Mouse (Mus musculus): ENCODE results near the gene Susd1. TPM values are rescaled to one million over a fixed set of nuclear protein-coding genes. Genes with fewer than 3 reads are reported as not detected.
A peak's percentile ranks its signal among the peaks of the same experiment; 100 is the strongest.

Gene Susd1
- total and polyA plus RNA-seq, 3 experiments: 1.6 to 6.1 (median 4.1) TPM

- Histone ChIP-seq H3K79me2 (replicated peaks; ENCODE audit: control insufficient read depth, extremely low read depth, insufficient read depth, poor library complexity, severe bottlenecking) (no peaks in the 10 kb centered on the region), H3K9ac (ENCODE audit: insufficient read depth, low read depth) (peak overlapping the region; percentile 62), H3K27ac (ENCODE audit: insufficient read depth, low read depth) (peak overlapping the region; percentile 37; the same call in 1 of the 2 replicates), H3K36me3 (replicated peaks in 1 of 2; ENCODE audit: control insufficient read depth in 1 of 2, insufficient read depth in 1 of 2, low read length in 1 of 2) (no peaks in the 10 kb centered on the region), H3K9me3 (replicated peaks; ENCODE audit: low read length) (peaks cover 5% of the 10 kb centered on the region), H3K4me1 (ENCODE audit: control insufficient read depth in 1 of 2, insufficient read depth in 2 of 2) (peaks cover 10 to 36% of the 10 kb centered on the region in 2 experiments), H3K4me2 (ENCODE audit: insufficient read depth, low read depth, poor library complexity, severe bottlenecking) (peak overlapping the region; percentile 95), H3K4me3 (replicated peaks in 1 of 3; ENCODE audit: low read depth in 2 of 3, low read length in 2 of 3, poor library complexity in 1 of 3) (no peak overlapping the region), H3K27me3 (replicated peaks) (no peaks in the 10 kb centered on the region)
- no peak for DNase-seq (ENCODE audit: extremely low read depth)
- TF ChIP-seq SIN3A (IDR thresholded peaks at IDR 0.05; ENCODE audit: low read length) (no peak), ELF1 (IDR thresholded peaks at IDR 0.05; ENCODE audit: low read depth, low read length) (0 out of 2 replicates have a peak, but pooled peaks have one; percentile 15), USF1 (IDR thresholded peaks at IDR 0.05; ENCODE audit: low read depth, low read length) (no peak), ETS1 (conservative IDR thresholded peaks at IDR 0.05; ENCODE audit: low read depth, low read length) (0 out of 2 replicates have a peak, but pooled peaks have one; percentile 23), RAD21 (IDR thresholded peaks at IDR 0.05; ENCODE audit: low read depth, low read length) (no peak)
- in situ Hi-C loops (cut with MboI; ENCODE audit: low pct_ligation_motif_present, low pct_unique_long_range_greater_than_20kb, low sequenced_read_pairs) (no loop called here), dilution Hi-C loops (cut with MboI; ENCODE audit: extremely low pct_ligation_motif_present, extremely low pct_unique_long_range_greater_than_20kb, low sequenced_read_pairs) (no loop called here)
Observed at GRCm38 (mm10) chr4:59274136-59274535, 164.3 kb downstream of the Susd1 start.

- H3K27ac ChIP-seq (ENCODE audit: insufficient read depth, low read depth): no peak overlapping the region
- dilution Hi-C loops (cut with MboI; ENCODE audit: extremely low pct_ligation_motif_present, extremely low pct_unique_long_range_greater_than_20kb, low sequenced_read_pairs) (no loop called here), in situ Hi-C loops (cut with MboI; ENCODE audit: low pct_ligation_motif_present, low pct_unique_long_range_greater_than_20kb, low sequenced_read_pairs) (no loop called here)
- no peak overlapping the region; the same call in 1 of the 2 replicates for H3K9ac ChIP-seq (ENCODE audit: insufficient read depth, low read depth)
- H3K4me1 ChIP-seq (ENCODE audit: control insufficient read depth in 1 of 2, insufficient read depth in 2 of 2): peaks cover 10 to 33% of the 10 kb centered on the region in 2 experiments
- H3K27me3 ChIP-seq (replicated peaks): no peaks in the 10 kb centered on the region
- H3K36me3 ChIP-seq (replicated peaks in 1 of 2; ENCODE audit: control insufficient read depth in 1 of 2, insufficient read depth in 1 of 2, low read length in 1 of 2): no peaks in the 10 kb centered on the region
- H3K4me3 ChIP-seq (replicated peaks in 1 of 3; ENCODE audit: low read depth in 2 of 3, low read length in 2 of 3, poor library complexity in 1 of 3): no peak overlapping the region
- DNase-seq (ENCODE audit: extremely low read depth): peak; percentile 66
- H3K4me2 ChIP-seq (ENCODE audit: insufficient read depth, low read depth, poor library complexity, severe bottlenecking): peak overlapping the region; percentile 95
- no peaks in the 10 kb centered on the region for H3K79me2 ChIP-seq (replicated peaks; ENCODE audit: control insufficient read depth, extremely low read depth, insufficient read depth, poor library complexity, severe bottlenecking)
- H3K9me3 ChIP-seq (replicated peaks; ENCODE audit: low read length): peaks cover 11% of the 10 kb centered on the region
- TF ChIP-seq PAX5 (IDR thresholded peaks at IDR 0.05; ENCODE audit: low read length) (no peak), CHD1 (IDR thresholded peaks at IDR 0.05; ENCODE audit: low read depth, low read length) (no peak), GABPA (IDR thresholded peaks at IDR 0.05; ENCODE audit: insufficient replicate concordance, low read depth, low read length) (no peak), MEF2A (IDR thresholded peaks at IDR 0.05; ENCODE audit: borderline replicate concordance, low read depth, low read length) (no peak), RCOR1 (conservative IDR thresholded peaks at IDR 0.05; ENCODE audit: low read depth, low read length) (peak; percentile 59; the same call in 1 of the 2 replicates), UBTF (IDR thresholded peaks at IDR 0.05; ENCODE audit: low read depth, low read length) (no peak), KAT2A (IDR thresholded peaks at IDR 0.05; ENCODE audit: insufficient replicate concordance, low read length) (no peak), POLR2AphosphoS2 (IDR thresholded peaks at IDR 0.05; ENCODE audit: low read depth, low read length) (no peak), NRF1 (IDR thresholded peaks at IDR 0.05; ENCODE audit: low read depth, low read length) (no peak), POLR2A (IDR thresholded peaks at IDR 0.05; ENCODE audit: low read depth, low read length) (no peak), ZNF384 (IDR thresholded peaks at IDR 0.05; ENCODE audit: low read depth, low read length) (no peak), ZC3H11A (IDR thresholded peaks at IDR 0.05; ENCODE audit: low read depth, low read length) (no peak), IRF4 (IDR thresholded peaks at IDR 0.05; ENCODE audit: low read depth, low read length) (peak; percentile 80), TBP (conservative IDR thresholded peaks at IDR 0.05; ENCODE audit: low read depth, low read length) (0 out of 2 replicates have a peak, but pooled peaks have one; percentile 30), NELFE (IDR thresholded peaks at IDR 0.05; ENCODE audit: low read depth, low read length) (no peak), TCF12 (IDR thresholded peaks at IDR 0.05; ENCODE audit: low read depth, low read length) (peak; percentile 68), ELF1 (IDR thresholded peaks at IDR 0.05; ENCODE audit: low read depth, low read length) (no peak), USF1 (IDR thresholded peaks at IDR 0.05; ENCODE audit: low read depth, low read length) (no peak), CTCF (conservative IDR thresholded peaks at IDR 0.05 in 1 of 2, IDR thresholded peaks at IDR 0.05 in 1 of 2; ENCODE audit: low read depth in 2 of 2, low read length in 2 of 2) (peak in 1 of 2 experiments; percentile 57; a peak in 2 of 4 replicates), MYC (IDR thresholded peaks at IDR 0.05; ENCODE audit: low read depth, low read length) (0 out of 2 replicates have a peak, but pooled peaks have one; percentile 29), RAD21 (IDR thresholded peaks at IDR 0.05; ENCODE audit: low read depth, low read length) (peak; percentile 44), USF2 (conservative IDR thresholded peaks at IDR 0.05; ENCODE audit: low read depth, low read length) (no peak), CHD2 (IDR thresholded peaks at IDR 0.05; ENCODE audit: low read length) (no peak), SMC3 (IDR thresholded peaks at IDR 0.05; ENCODE audit: low read depth, low read length) (peak; percentile 44), HCFC1 (IDR thresholded peaks at IDR 0.05; ENCODE audit: low read depth, low read length) (0 out of 2 replicates have a peak, but pooled peaks have one; percentile 32), ETS1 (conservative IDR thresholded peaks at IDR 0.05; ENCODE audit: low read depth, low read length) (peak; percentile 49; the same call in 1 of the 2 replicates), MAFK (IDR thresholded peaks at IDR 0.05; ENCODE audit: insufficient replicate concordance, low read length) (0 out of 2 replicates have a peak, but pooled peaks have one; percentile 52), ZKSCAN1 (IDR thresholded peaks at IDR 0.05; ENCODE audit: borderline replicate concordance, low read depth, low read length) (no peak), JUN (IDR thresholded peaks at IDR 0.05; ENCODE audit: insufficient read depth, low read depth, low read length) (no peak), E2F4 (IDR thresholded peaks at IDR 0.05; ENCODE audit: insufficient replicate concordance, low read depth, low read length) (no peak), SIN3A (IDR thresholded peaks at IDR 0.05; ENCODE audit: low read length) (peak; percentile 47; the same call in 1 of the 2 replicates)
Observed at GRCm38 (mm10) chr4:59273342-59273741, 165.1 kb downstream of the Susd1 start.
